Mouse (Mus musculus) CH12.LX (cell line): ENCODE measurements around the gene Serbp1. TPM values are rescaled to one million over a fixed set of nuclear protein-coding genes. Genes with fewer than 3 reads are reported as not detected.
A peak's percentile ranks its signal among the peaks of the same experiment; 100 is the strongest.

Experiments
- DNase-seq: peaks from one replicate; pipeline ENCODE4 v3.0.0-alpha.2; 2013; ENCODE audit errors: extremely low read depth
- H3K27ac ChIP-seq: 2 replicates; pipeline ENCODE4 v1.5.1; 2012; ENCODE audit warnings: low read depth, mild to moderate bottlenecking, control low read depth, moderate library complexity; ENCODE audit not compliant: insufficient read depth
- H3K27me3 ChIP-seq: replicated peaks from 2 replicates; pipeline ENCODE3; 2012; ENCODE audit warnings: inconsistent platforms
- H3K36me3 ChIP-seq, 2 experiments: replicated peaks in 1 of 2; 2 replicates each; pipeline versions ENCODE3 to v1.6.1; 2012; ENCODE audit warnings: inconsistent platforms in 1 of 2, low read length in 1 of 2, mild to moderate bottlenecking in 1 of 2, mixed read lengths in 1 of 2, moderate library complexity in 1 of 2; ENCODE audit not compliant: control insufficient read depth in 1 of 2, insufficient read depth in 1 of 2
- H3K4me1 ChIP-seq, 2 experiments: 2 replicates each; pipeline ENCODE4 v1.6.1; 2012; ENCODE audit warnings: inconsistent platforms in 1 of 2, moderate library complexity in 1 of 2; ENCODE audit not compliant: insufficient read depth in 2 of 2, control insufficient read depth in 1 of 2
- H3K4me2 ChIP-seq: 2 replicates; pipeline ENCODE4 v1.6.1; 2012; ENCODE audit warnings: low read depth, mild to moderate bottlenecking, control low read depth; ENCODE audit not compliant: poor library complexity, insufficient read depth, severe bottlenecking
- H3K4me3 ChIP-seq, 3 experiments: fragments of 150-350 bp in 1 of 3; sonication (generic) in 1 of 3; replicated peaks in 1 of 3; 2 replicates each; pipeline versions ENCODE3 to v1.5.1; 2011 to 2012; ENCODE audit warnings: low read depth in 2 of 3, low read length in 2 of 3, mild to moderate bottlenecking in 2 of 3, moderate library complexity in 2 of 3, control low read depth in 1 of 3, improper control_type of control experiment in 1 of 3, inconsistent platforms in 1 of 3, mixed read lengths in 1 of 3; ENCODE audit not compliant: poor library complexity in 1 of 3
- H3K79me2 ChIP-seq: replicated peaks from 2 replicates; pipeline ENCODE4 v1.6.1; 2012; ENCODE audit warnings: mild to moderate bottlenecking, moderate library complexity; ENCODE audit not compliant: control insufficient read depth, poor library complexity, insufficient read depth, severe bottlenecking; ENCODE audit errors: extremely low read depth
- H3K9ac ChIP-seq: 2 replicates; pipeline ENCODE4 v1.6.1; 2012; ENCODE audit warnings: low read depth, mild to moderate bottlenecking, control low read depth, moderate library complexity; ENCODE audit not compliant: insufficient read depth
- H3K9me3 ChIP-seq: replicated peaks from 2 replicates; pipeline ENCODE3; 2012; ENCODE audit warnings: low read length, inconsistent platforms, mixed read lengths
- CHD2 ChIP-seq: IDR thresholded peaks from 2 replicates; pipeline ENCODE4 v1.6.1; 2011; ENCODE audit warnings: low read length, improper control_type of control experiment
- CTCF ChIP-seq, 2 experiments: IDR thresholded peaks in 1 of 2; conservative IDR thresholded peaks in 1 of 2; 2 replicates each; pipeline ENCODE4 v1.5.1; 2011 to 2012; ENCODE audit warnings: low read depth in 2 of 2, low read length in 2 of 2, improper control_type of control experiment in 1 of 2, inconsistent platforms in 1 of 2, mild to moderate bottlenecking in 1 of 2, moderate library complexity in 1 of 2
- E2F4 ChIP-seq: IDR thresholded peaks from 2 replicates; pipeline ENCODE4 v1.6.1; 2011; ENCODE audit warnings: low read depth, low read length, improper control_type of control experiment; ENCODE audit not compliant: insufficient replicate concordance
- GABPA ChIP-seq: IDR thresholded peaks from 2 replicates; pipeline ENCODE4 v1.6.1; 2012; ENCODE audit warnings: low read depth, low read length, improper control_type of control experiment, inconsistent platforms; ENCODE audit not compliant: insufficient replicate concordance
- HCFC1 ChIP-seq: IDR thresholded peaks from 2 replicates; pipeline ENCODE4 v1.6.1; 2012; ENCODE audit warnings: low read depth, mild to moderate bottlenecking, inconsistent platforms, low read length, improper control_type of control experiment
- JUND ChIP-seq: conservative IDR thresholded peaks from 2 replicates; pipeline ENCODE4 v1.6.1; 2011; ENCODE audit warnings: low read depth, low read length, improper control_type of control experiment
- KAT2A ChIP-seq: IDR thresholded peaks from 2 replicates; pipeline ENCODE4 v1.6.1; 2012; ENCODE audit warnings: low read length, improper control_type of control experiment, inconsistent platforms; ENCODE audit not compliant: insufficient replicate concordance
- MAX ChIP-seq: IDR thresholded peaks from 2 replicates; pipeline ENCODE4 v1.6.1; 2011; ENCODE audit warnings: low read length, improper control_type of control experiment
- MEF2A ChIP-seq: IDR thresholded peaks from 2 replicates; pipeline ENCODE4 v1.6.1; 2014; ENCODE audit warnings: low read depth, mild to moderate bottlenecking, inconsistent platforms, low read length, improper control_type of control experiment, borderline replicate concordance
- MYC ChIP-seq: IDR thresholded peaks from 2 replicates; pipeline ENCODE4 v1.6.1; 2011; ENCODE audit warnings: low read depth, mild to moderate bottlenecking, improper control_type of control experiment, low read length
- NELFE ChIP-seq: IDR thresholded peaks from 2 replicates; pipeline ENCODE4 v1.6.1; 2011; ENCODE audit warnings: low read depth, low read length, improper control_type of control experiment
- PAX5 ChIP-seq: IDR thresholded peaks from 2 replicates; pipeline ENCODE4 v1.6.1; 2012; ENCODE audit warnings: low read length, inconsistent platforms, mixed read lengths
- RAD21 ChIP-seq: IDR thresholded peaks from 2 replicates; pipeline ENCODE4 v1.6.1; 2011; ENCODE audit warnings: low read depth, mild to moderate bottlenecking, low read length, improper control_type of control experiment, moderate library complexity
- SIN3A ChIP-seq: IDR thresholded peaks from 2 replicates; pipeline ENCODE4 v1.6.1; 2012; ENCODE audit warnings: low read length, improper control_type of control experiment, inconsistent platforms
- SMC3 ChIP-seq: IDR thresholded peaks from 2 replicates; pipeline ENCODE4 v1.6.1; 2011; ENCODE audit warnings: low read depth, low read length, improper control_type of control experiment
- TBP ChIP-seq: conservative IDR thresholded peaks from 2 replicates; pipeline ENCODE4 v1.6.1; 2011; ENCODE audit warnings: low read depth, low read length, improper control_type of control experiment
- UBTF ChIP-seq: IDR thresholded peaks from 2 replicates; pipeline ENCODE4 v1.6.1; 2012; ENCODE audit warnings: low read depth, mild to moderate bottlenecking, inconsistent platforms, low read length, improper control_type of control experiment, moderate library complexity
- USF1 ChIP-seq: IDR thresholded peaks from 2 replicates; pipeline ENCODE4 v1.6.1; 2014; ENCODE audit warnings: low read depth, mild to moderate bottlenecking, inconsistent platforms, low read length, improper control_type of control experiment
- USF2 ChIP-seq: conservative IDR thresholded peaks from 2 replicates; pipeline ENCODE4 v1.6.1; 2011; ENCODE audit warnings: low read depth, low read length, improper control_type of control experiment
- ZNF384 ChIP-seq: IDR thresholded peaks from 2 replicates; pipeline ENCODE4 v1.6.1; 2012; ENCODE audit warnings: low read depth, low read length, improper control_type of control experiment, inconsistent platforms
- dilution Hi-C: fragments of 300-500 bp; cut with MboI; formaldehyde crosslinking; loops from 2 replicates; pipeline ENCODE4 v1.14.3; 2020; ENCODE audit warnings: low sequenced_read_pairs; ENCODE audit not compliant: extremely low pct_unique_long_range_greater_than_20kb, extremely low pct_ligation_motif_present
- in situ Hi-C: fragments of 300-500 bp; cut with MboI; formaldehyde crosslinking; loops from 3 replicates; pipeline ENCODE4 v1.14.3; 2019; ENCODE audit warnings: low sequenced_read_pairs, low pct_ligation_motif_present, low pct_unique_long_range_greater_than_20kb, mixed read lengths
- polyA plus RNA-seq: library from polyadenylated mRNA; unstranded; fragments of >175 nt; gene quantifications from 2 replicates; pipeline ENCODE4 v1.2.1, GENCODE M21; 2012; ENCODE audit warnings: low read depth; ENCODE audit not compliant: insufficient read length
- total RNA-seq, 2 experiments: library from RNA; depleted of rRNA; stranded (reverse); fragments of 300-350 nt in 1 of 2; fragments of >200 nt in 1 of 2; gene quantifications; 2 replicates each; pipeline ENCODE4 v1.2.3; 2012 to 2014

Serbp1 gene
- total and polyA plus RNA-seq, 3 experiments = 828 to 2,454 (median 835) TPM

- in situ Hi-C loops (no loop called here), dilution Hi-C loops (no loop called here)
- no peaks in the 10 kb centered on the region for H3K36me3 ChIP-seq
- 0 out of 4 replicates have a peak, but pooled peaks cover 0 to 2% of the 10 kb centered on the region in 2 experiments for H3K4me1 ChIP-seq
- no peak overlapping the region for H3K4me3 ChIP-seq
- TF ChIP-seq CHD2 (no peak), PAX5 (no peak), KAT2A (no peak), HCFC1 (no peak), USF2 (no peak), TBP (no peak), GABPA (no peak), JUND (no peak), UBTF (no peak), SMC3 (no peak), E2F4 (no peak), MEF2A (no peak), MYC (no peak), MAX (no peak), NELFE (no peak), SIN3A (no peak)
- no peaks in the 10 kb centered on the region for H3K27me3 ChIP-seq
- H3K4me2 ChIP-seq = no peak overlapping the region
- H3K9ac ChIP-seq = no peak overlapping the region
- no peak for DNase-seq
- no peaks in the 10 kb centered on the region for H3K9me3 ChIP-seq
- H3K27ac ChIP-seq = no peak overlapping the region
- H3K79me2 ChIP-seq = no peaks in the 10 kb centered on the region
Measured at GRCm38 (mm10) chr6:67196821-67197220, 41.2 kb upstream of the Serbp1 start.

- no peaks in the 10 kb centered on the region for H3K27me3 ChIP-seq
Measured at GRCm38 (mm10) chr6:67198085-67198484, 39.9 kb upstream of the Serbp1 start.

More at GRCm38 (mm10) chr6:67198085-67198484, 39.9 kb upstream of the Serbp1 start:
- no peak overlapping the region for H3K4me2 ChIP-seq
- H3K36me3 ChIP-seq = no peaks in the 10 kb centered on the region
- dilution Hi-C loops (no loop called here), in situ Hi-C loops (no loop called here)
- no peaks in the 10 kb centered on the region for H3K79me2 ChIP-seq
- H3K9me3 ChIP-seq = no peaks in the 10 kb centered on the region
- H3K27ac ChIP-seq = no peak overlapping the region
- H3K4me3 ChIP-seq = no peak overlapping the region
- peak; percentile 29 for DNase-seq
- 0 out of 2 replicates have a peak, but pooled peaks have one; percentile 49 for TF ChIP-seq MYC
- TF ChIP-seq USF1 = no peak
- peak; percentile 52 for TF ChIP-seq SMC3
- TF ChIP-seq MAX = no peak
- peak; percentile 40 to 62 for TF ChIP-seq CTCF (conservative IDR thresholded peaks at IDR 0.05 in 1 of 2, IDR thresholded peaks at IDR 0.05 in 1 of 2; ENCODE audit: low read depth in 2 of 2, low read length in 2 of 2)
- peak; percentile 51 for TF ChIP-seq RAD21
- TF ChIP-seq ZNF384 = peak; percentile 39; the same call in 1 of the 2 replicates
- H3K4me1 ChIP-seq = 0 out of 4 replicates have a peak, but pooled peaks cover 0 to 2% of the 10 kb centered on the region in 2 experiments
- no peak overlapping the region for H3K9ac ChIP-seq
